In genomic region chr1:165186491-165186890, GRCm38 (mm10) we compare ENCODE assay signal across 31 mouse cellular contexts. TPM values are rescaled to one million over a fixed set of nuclear protein-coding genes. Genes with fewer than 3 reads are reported as not detected.
DNase-seq lines count a peak whose midpoint lies in the region; ATAC-seq and TF ChIP-seq lines count a peak whose summit lies in the region.
"Had no signal": no experiment of that assay in that cellular context is flagged by ENCODE, and none has a peak within 500 bp of the region (broad histone marks: within the 10 kb centered on the region; RNA-seq: fewer than 3 reads in every experiment).

No protein-coding gene starts in this region.

- no peak for ATAC-seq in forebrain, embryonic 14.5 days
- no peak for ATAC-seq in forebrain, embryonic 11.5 days (replicated peaks; ENCODE audit: low FRiP score)
- peak; percentile 16; the same call in 1 of the 2 replicates for ATAC-seq in liver, embryonic 12.5 days
- ATAC-seq in liver, postnatal 0 days: no peak
- no peak for ATAC-seq in kidney, embryonic 15.5 days (replicated peaks; ENCODE audit: low FRiP score)
- ATAC-seq: forebrain, embryonic 15.5 days; inflammation-experienced regulatory T-cells, adult 6 months had no signal

- H3K9ac ChIP-seq in forebrain, embryonic 14.5 days (ENCODE audit: low read length): 0 out of 2 replicates have a peak overlapping the region, but pooled peaks have one; percentile 13
- H3K9ac ChIP-seq in forebrain, embryonic 11.5 days (ENCODE audit: low read length): no peak overlapping the region
- no peak overlapping the region for H3K9ac ChIP-seq in liver, embryonic 12.5 days
- no peak overlapping the region for H3K9ac ChIP-seq in liver, postnatal 0 days (replicated peaks)
- no peak overlapping the region for H3K9ac ChIP-seq in kidney, embryonic 15.5 days
- H3K9ac ChIP-seq: embryonic facial prominence, embryonic 13.5 days; forebrain, embryonic 15.5 days; hindbrain, embryonic 14.5 days; limb, embryonic 15.5 days had no signal

- TF ChIP-seq CTCF in liver, postnatal 0 days (IDR thresholded peaks at IDR 0.05; ENCODE audit: low read depth): no peak

- no peak overlapping the region for H3K27ac ChIP-seq in forebrain, embryonic 14.5 days (ENCODE audit: low read depth, low read length)
- H3K27ac ChIP-seq in forebrain, embryonic 11.5 days (ENCODE audit: low read depth, low read length): no peak overlapping the region
- H3K27ac ChIP-seq in liver, embryonic 12.5 days: no peak overlapping the region
- no peak overlapping the region for H3K27ac ChIP-seq in liver, postnatal 0 days (ENCODE audit: low read depth)
- no peak overlapping the region for H3K27ac ChIP-seq in kidney, embryonic 15.5 days
- H3K27ac ChIP-seq: embryonic facial prominence, embryonic 13.5 days; forebrain, embryonic 15.5 days; hindbrain, embryonic 14.5 days; limb, embryonic 10.5 days; limb, embryonic 15.5 days had no signal

- H3K9me3 ChIP-seq in forebrain, embryonic 14.5 days (replicated peaks; ENCODE audit: control insufficient read depth, low read length): no peaks in the 10 kb centered on the region
- no peaks in the 10 kb centered on the region for H3K9me3 ChIP-seq in forebrain, embryonic 11.5 days (ENCODE audit: control insufficient read depth, low read length)
- H3K9me3 ChIP-seq in liver, embryonic 12.5 days (replicated peaks): no peaks in the 10 kb centered on the region
- no peaks in the 10 kb centered on the region for H3K9me3 ChIP-seq in liver, postnatal 0 days (ENCODE audit: low read length)
- H3K9me3 ChIP-seq in kidney, embryonic 15.5 days (replicated peaks): no peaks in the 10 kb centered on the region
- H3K9me3 ChIP-seq: embryonic facial prominence, embryonic 13.5 days; forebrain, embryonic 15.5 days; G1E; limb, embryonic 10.5 days; limb, embryonic 15.5 days; megakaryocyte, embryonic 14.5 days had no signal

- H3K36me3 ChIP-seq in forebrain, embryonic 14.5 days (ENCODE audit: control insufficient read depth, insufficient read depth, low read length): no peaks in the 10 kb centered on the region
- no peaks in the 10 kb centered on the region for H3K36me3 ChIP-seq in forebrain, embryonic 11.5 days (ENCODE audit: control insufficient read depth, insufficient read depth, low read length)
- peaks cover 36% of the 10 kb centered on the region for H3K36me3 ChIP-seq in liver, embryonic 12.5 days
- peaks cover 38% of the 10 kb centered on the region for H3K36me3 ChIP-seq in liver, postnatal 0 days (replicated peaks; ENCODE audit: insufficient read depth, low read length)
- H3K36me3 ChIP-seq in kidney, embryonic 15.5 days: peaks cover 55% of the 10 kb centered on the region
- H3K36me3 ChIP-seq: forebrain, embryonic 15.5 days had no signal

- no peak for TF ChIP-seq EP300 in liver, postnatal 0 days (IDR thresholded peaks at IDR 0.05; ENCODE audit: low read depth)

- WGBS in forebrain, embryonic 14.5 days: 79% methylated on average over 12 of the region's 12 CpGs
- 83% methylated on average over 12 of the region's 12 CpGs for WGBS in forebrain, embryonic 11.5 days
- WGBS in liver, embryonic 12.5 days (ENCODE audit: insufficient replicate concordance): 75% methylated on average over 12 of the region's 12 CpGs
- 81% methylated on average over 12 of the region's 12 CpGs for WGBS in liver, postnatal 0 days (ENCODE audit: insufficient replicate concordance)
- 91% methylated on average over 12 of the region's 12 CpGs for WGBS in kidney, embryonic 15.5 days

- no peak overlapping the region for H3K4me2 ChIP-seq in forebrain, embryonic 14.5 days (ENCODE audit: low read length)
- H3K4me2 ChIP-seq in forebrain, embryonic 11.5 days (ENCODE audit: low read depth, low read length, severe bottlenecking): no peak overlapping the region
- no peak overlapping the region for H3K4me2 ChIP-seq in liver, embryonic 12.5 days
- H3K4me2 ChIP-seq in liver, postnatal 0 days (ENCODE audit: low read depth, low read length): no peak overlapping the region
- H3K4me2 ChIP-seq in kidney, embryonic 15.5 days: no peak overlapping the region
- H3K4me2 ChIP-seq: embryonic facial prominence, embryonic 13.5 days; forebrain, embryonic 15.5 days; heart, embryonic 11.5 days; hindbrain, embryonic 14.5 days; limb, embryonic 15.5 days had no signal

- H3K4me1 ChIP-seq in forebrain, embryonic 14.5 days (ENCODE audit: control insufficient read depth, insufficient read depth, low read length): peaks cover 4% of the 10 kb centered on the region; the same call in 1 of the 2 replicates
- H3K4me1 ChIP-seq in forebrain, embryonic 11.5 days (replicated peaks; ENCODE audit: control insufficient read depth, insufficient read depth, low read length): peaks cover 2% of the 10 kb centered on the region; the same call in 1 of the 2 replicates
- peaks cover 14% of the 10 kb centered on the region for H3K4me1 ChIP-seq in liver, embryonic 12.5 days
- peaks cover 11% of the 10 kb centered on the region; the same call in 1 of the 2 replicates for H3K4me1 ChIP-seq in liver, postnatal 0 days (ENCODE audit: insufficient read depth)
- peaks cover 16% of the 10 kb centered on the region for H3K4me1 ChIP-seq in kidney, embryonic 15.5 days
- H3K4me1 ChIP-seq: embryonic facial prominence, embryonic 13.5 days had no signal

- H3K27me3 ChIP-seq in forebrain, embryonic 14.5 days (replicated peaks; ENCODE audit: control insufficient read depth, insufficient read depth, low read length): no peaks in the 10 kb centered on the region
- no peaks in the 10 kb centered on the region for H3K27me3 ChIP-seq in forebrain, embryonic 11.5 days (ENCODE audit: control insufficient read depth, insufficient read depth, low read length)
- H3K27me3 ChIP-seq in liver, embryonic 12.5 days (replicated peaks): no peaks in the 10 kb centered on the region
- H3K27me3 ChIP-seq in liver, postnatal 0 days (ENCODE audit: insufficient read depth, low read length): no peaks in the 10 kb centered on the region
- H3K27me3 ChIP-seq in kidney, embryonic 15.5 days: no peaks in the 10 kb centered on the region
- H3K27me3 ChIP-seq: embryonic facial prominence, embryonic 13.5 days; forebrain, embryonic 15.5 days; limb, embryonic 15.5 days; megakaryocyte, embryonic 14.5 days had no signal

- no peak overlapping the region for H3K4me3 ChIP-seq in forebrain, embryonic 14.5 days (ENCODE audit: low read depth, low read length)
- H3K4me3 ChIP-seq in forebrain, embryonic 11.5 days (ENCODE audit: low read depth, low read length): no peak overlapping the region
- H3K4me3 ChIP-seq in liver, embryonic 12.5 days: no peak overlapping the region
- no peak overlapping the region for H3K4me3 ChIP-seq in liver, postnatal 0 days (ENCODE audit: low read depth, low read length)
- H3K4me3 ChIP-seq in kidney, embryonic 15.5 days (replicated peaks): no peak overlapping the region
- H3K4me3 ChIP-seq: embryonic facial prominence, embryonic 13.5 days; erythroblast, embryonic 14.5 days; forebrain, embryonic 15.5 days; limb, embryonic 10.5 days; limb, embryonic 15.5 days; megakaryocyte, embryonic 14.5 days had no signal

- DNase-seq in forebrain, embryonic 14.5 days (ENCODE audit: low spot score): no peak
- no peak for DNase-seq in forebrain, embryonic 11.5 days (ENCODE audit: low spot score)
- DNase-seq in liver, postnatal 0 days: no peak
- peak; percentile 13 for DNase-seq in thymus, postnatal 4 days
- DNase-seq in thymus, postnatal 36 days: no peak
- DNase-seq: adrenal gland, adult 8-10 months; cerebellum, adult 9-10 months; embryo, embryonic 11 days; gastrocnemius, postnatal 25 days; heart, adult 18-20 months; heart, postnatal 4 days; kidney, adult 2 months; kidney, postnatal 10 days; layer of hippocampus, postnatal 36 days; lung, postnatal 36 days had no signal

RNA-seq across cellular contexts. Expression of gene Sft2d2, which starts 7.7 kb away (rescaled TPM):
- 6.7 and 7.6 TPM in 2 replicates for polyA plus RNA-seq in forebrain, embryonic 14.5 days (2014; fragmentation: Nextera tagmentation; extraction: Ambion mirVana)
- polyA plus RNA-seq in forebrain, embryonic 11.5 days (2014; fragmentation: Nextera tagmentation; extraction: Ambion mirVana): 13.2 and 14.0 TPM in 2 replicates
- polyA plus RNA-seq in liver, embryonic 12.5 days (2016; fragmentation: Nextera tagmentation; extraction: Ambion mirVana): 8.0 and 8.6 TPM in 2 replicates
- polyA plus RNA-seq in liver, postnatal 0 days (2015; fragmentation: Nextera tagmentation; extraction: Ambion mirVana): 7.8 and 8.8 TPM in 2 replicates
- 22.8 and 23.5 TPM in 2 replicates for polyA plus RNA-seq in kidney, embryonic 15.5 days (2015; fragmentation: Nextera tagmentation; extraction: Ambion mirVana)

RNA-seq across cellular contexts. Expression of gene Tbx19, which starts 25.9 kb away (rescaled TPM):
- 0.07 and 0.13 TPM in 2 replicates for polyA plus RNA-seq in forebrain, embryonic 14.5 days (2014; fragmentation: Nextera tagmentation; extraction: Ambion mirVana)
- not detected in 2 replicates for polyA plus RNA-seq in forebrain, embryonic 11.5 days (2014; fragmentation: Nextera tagmentation; extraction: Ambion mirVana)
- not detected in 2 replicates for polyA plus RNA-seq in liver, embryonic 12.5 days (2016; fragmentation: Nextera tagmentation; extraction: Ambion mirVana)
- polyA plus RNA-seq in liver, postnatal 0 days (2015; fragmentation: Nextera tagmentation; extraction: Ambion mirVana): 0.04 and 0.06 TPM in 2 replicates
- 0.10 and 0.23 TPM in 2 replicates for polyA plus RNA-seq in kidney, embryonic 15.5 days (2015; fragmentation: Nextera tagmentation; extraction: Ambion mirVana)
- polyA plus RNA-seq: embryonic facial prominence, embryonic 13.5 days; frontal cortex, adult 2 months; G1E; heart, embryonic 11.5 days; hindbrain, embryonic 14.5 days; inflammation-experienced regulatory T-cells, adult 6 months; kidney, adult 2 months; large intestine, adult 2 months; limb, embryonic 10.5 days; limb, embryonic 15.5 days; liver, embryonic 16.5 days; neural tube, embryonic 14.5 days had no signal

RNA-seq across cellular contexts. Expression of gene Tiprl, which starts 50.3 kb away (rescaled TPM):
- polyA plus RNA-seq in forebrain, embryonic 14.5 days (2014; fragmentation: Nextera tagmentation; extraction: Ambion mirVana): 154 and 165 TPM in 2 replicates
- 104 and 109 TPM in 2 replicates for polyA plus RNA-seq in forebrain, embryonic 11.5 days (2014; fragmentation: Nextera tagmentation; extraction: Ambion mirVana)
- 55.9 and 58.7 TPM in 2 replicates for polyA plus RNA-seq in liver, embryonic 12.5 days (2016; fragmentation: Nextera tagmentation; extraction: Ambion mirVana)
- 41.3 and 41.4 TPM in 2 replicates for polyA plus RNA-seq in liver, postnatal 0 days (2015; fragmentation: Nextera tagmentation; extraction: Ambion mirVana)
- 99.3 and 104 TPM in 2 replicates for polyA plus RNA-seq in kidney, embryonic 15.5 days (2015; fragmentation: Nextera tagmentation; extraction: Ambion mirVana)
